Mouse (Mus musculus) lung, postnatal 36 days (tissue): ENCODE results near the gene Tvp23b.

Experiments
- DNase-seq: peaks from one replicate; pipeline ENCODE4 v3.0.0; 2022; ENCODE audit warnings: mixed read lengths

The Tvp23b gene

GRCm38 (mm10) chr11:62901699-62902323 lies 22.6 kb downstream of the Tvp23b start:
- peak; percentile 94 for DNase-seq

- peak; percentile 51 for DNase-seq
These were observed 24.7 kb downstream of the Tvp23b start for GRCm38 (mm10) chr11:62903871-62904495.

GRCm38 (mm10) chr11:62909720-62910306 lies 30.6 kb downstream of the Tvp23b start:
- no peak for DNase-seq

- DNase-seq = no peak
These were observed 32.1 kb downstream of the Tvp23b start for GRCm38 (mm10) chr11:62911362-62911761.

- no peak for DNase-seq
These were observed 33.9 kb downstream of the Tvp23b start for GRCm38 (mm10) chr11:62913141-62913540.

GRCm38 (mm10) chr11:62914532-62914931 lies 35.3 kb downstream of the Tvp23b start:
- peak; percentile 67 for DNase-seq

GRCm38 (mm10) chr11:62915486-62915885 lies 36.2 kb downstream of the Tvp23b start:
- peak; percentile 40 for DNase-seq

- no peak for DNase-seq
These were observed 37.5 kb downstream of the Tvp23b start for GRCm38 (mm10) chr11:62916765-62917164.

GRCm38 (mm10) chr11:62919946-62920742 lies 40.9 kb downstream of the Tvp23b start:
- no peak for DNase-seq

GRCm38 (mm10) chr11:62920743-62921050 lies 41.4 kb downstream of the Tvp23b start:
- DNase-seq = no peak

- DNase-seq = peak; percentile 96
These were observed 42.1 kb downstream of the Tvp23b start for GRCm38 (mm10) chr11:62921052-62921977.

GRCm38 (mm10) chr11:62924091-62924761 lies 45.0 kb downstream of the Tvp23b start:
- DNase-seq = no peak

GRCm38 (mm10) chr11:62929799-62930198 lies 50.5 kb downstream of the Tvp23b start:
- peak; percentile 68 for DNase-seq

GRCm38 (mm10) chr11:62930574-62930973 lies 51.3 kb downstream of the Tvp23b start:
- DNase-seq = no peak

- DNase-seq = no peak
These were observed 51.9 kb downstream of the Tvp23b start for GRCm38 (mm10) chr11:62931141-62931540.

- no peak for DNase-seq
These were observed 53.8 kb downstream of the Tvp23b start for GRCm38 (mm10) chr11:62933099-62933498.

GRCm38 (mm10) chr11:62934795-62935514 lies 55.7 kb downstream of the Tvp23b start:
- peak; percentile 64 for DNase-seq

- no peak for DNase-seq
These were observed 58.7 kb downstream of the Tvp23b start for GRCm38 (mm10) chr11:62937986-62938385.

GRCm38 (mm10) chr11:62938921-62939320 lies 59.7 kb downstream of the Tvp23b start:
- no peak for DNase-seq

GRCm38 (mm10) chr11:62940176-62940575 lies 60.9 kb downstream of the Tvp23b start:
- no peak for DNase-seq

GRCm38 (mm10) chr11:62943538-62943937 lies 64.3 kb downstream of the Tvp23b start:
- DNase-seq = no peak
